Mouse (Mus musculus) limb, embryonic 10.5 days (tissue): Measurements from ENCODE around the gene Gosr2. TPM values are rescaled to one million over a fixed set of nuclear protein-coding genes. Genes with fewer than 3 reads are reported as not detected.

Experiments used
- polyA plus RNA-seq: library from polyadenylated mRNA; unstranded; fragments of >200 nt; fragmentation: Nextera tagmentation; extraction: Ambion mirVana; gene quantifications from 2 replicates; pipeline ENCODE4 v1.2.1, GENCODE M21; 2016

Gosr2 gene
- polyA plus RNA-seq, 1 experiment from 2014 or later: 108 TPM

Other genes starting within 250 kb of the Gosr2 start
- not detected in 2 replicates for gene Lrrc37a, start 193.3 kb downstream of the Gosr2 start, polyA plus RNA-seq
- not detected in 2 replicates for gene Gm884, start 76.8 kb downstream of the Gosr2 start, polyA plus RNA-seq
- gene Lyzl6, start 59.0 kb downstream of the Gosr2 start, polyA plus RNA-seq: not detected in 2 replicates
- gene Rprml, start 48.3 kb downstream of the Gosr2 start, polyA plus RNA-seq: 0.48 and 1.0 TPM in 2 replicates
- 1.1 and 1.2 TPM in 2 replicates for gene Wnt9b, start 51.9 kb upstream of the Gosr2 start, polyA plus RNA-seq
- 5.3 and 5.8 TPM in 2 replicates for gene Wnt3, start 76.3 kb upstream of the Gosr2 start, polyA plus RNA-seq